Mouse (Mus musculus): ENCODE measurements around the gene Pfpl. TPM values are rescaled to one million over a fixed set of nuclear protein-coding genes. Genes with fewer than 3 reads are reported as not detected.

Pfpl gene
- polyA plus RNA-seq, 1 experiment from 2014 or later: not detected

- H3K4me3 ChIP-seq (replicated peaks): no peak overlapping the region
- H3K9me3 ChIP-seq (replicated peaks): no peaks in the 10 kb centered on the region
- no peaks in the 10 kb centered on the region for H3K27me3 ChIP-seq (replicated peaks)
- no peak for ATAC-seq (ENCODE audit: low FRiP score)
- WGBS: 74% methylated on average over 5 of the region's 5 CpGs
- H3K4me2 ChIP-seq: no peak overlapping the region
- no peaks in the 10 kb centered on the region for H3K4me1 ChIP-seq
- H3K9ac ChIP-seq (replicated peaks): no peak overlapping the region
- no peak overlapping the region for H3K27ac ChIP-seq (replicated peaks)
- no peaks in the 10 kb centered on the region for H3K36me3 ChIP-seq
Observed at GRCm38 (mm10) chr19:12440103-12440725, 12.5 kb downstream of the Pfpl start.

GRCm38 (mm10) chr19:12442560-12442959 is 14.9 kb downstream of the Pfpl start:
- no peak overlapping the region for H3K27ac ChIP-seq (replicated peaks)
- WGBS: 88% methylated on average over 4 of the region's 4 CpGs
- ATAC-seq (ENCODE audit: low FRiP score): no peak
- H3K27me3 ChIP-seq (replicated peaks): no peaks in the 10 kb centered on the region
- H3K36me3 ChIP-seq: no peaks in the 10 kb centered on the region
- no peaks in the 10 kb centered on the region for H3K9me3 ChIP-seq (replicated peaks)
- no peak overlapping the region for H3K9ac ChIP-seq (replicated peaks)
- H3K4me3 ChIP-seq (replicated peaks): no peak overlapping the region
- H3K4me2 ChIP-seq: no peak overlapping the region
- H3K4me1 ChIP-seq: no peaks in the 10 kb centered on the region

GRCm38 (mm10) chr19:12445014-12445413 is 17.3 kb downstream of the Pfpl start:
- no peak overlapping the region for H3K9ac ChIP-seq (replicated peaks)
- H3K36me3 ChIP-seq: no peaks in the 10 kb centered on the region
- 86% methylated on average over 3 of the region's 3 CpGs for WGBS
- H3K27ac ChIP-seq (replicated peaks): no peak overlapping the region
- no peaks in the 10 kb centered on the region for H3K9me3 ChIP-seq (replicated peaks)
- H3K4me2 ChIP-seq: no peak overlapping the region
- H3K4me1 ChIP-seq: no peaks in the 10 kb centered on the region
- no peak overlapping the region for H3K4me3 ChIP-seq (replicated peaks)
- ATAC-seq (ENCODE audit: low FRiP score): no peak
- no peaks in the 10 kb centered on the region for H3K27me3 ChIP-seq (replicated peaks)

- Histone ChIP-seq H3K27me3 (replicated peaks) (no peaks in the 10 kb centered on the region), H3K9ac (replicated peaks) (no peak overlapping the region), H3K36me3 (no peaks in the 10 kb centered on the region), H3K27ac (replicated peaks) (no peak overlapping the region), H3K4me3 (replicated peaks) (no peak overlapping the region), H3K9me3 (replicated peaks) (no peaks in the 10 kb centered on the region), H3K4me1 (no peaks in the 10 kb centered on the region), H3K4me2 (no peak overlapping the region)
- ATAC-seq (ENCODE audit: low FRiP score): no peak
- WGBS: 78% methylated on average over 12 of the region's 12 CpGs
Observed at GRCm38 (mm10) chr19:12457401-12458066, 29.8 kb downstream of the Pfpl start.

GRCm38 (mm10) chr19:12459516-12459915 is 31.8 kb downstream of the Pfpl start:
- WGBS: 89% methylated on average over 4 of the region's 4 CpGs
- Histone ChIP-seq H3K4me3 (replicated peaks) (no peak overlapping the region), H3K4me2 (no peak overlapping the region), H3K27ac (replicated peaks) (no peak overlapping the region), H3K4me1 (no peaks in the 10 kb centered on the region), H3K27me3 (replicated peaks) (no peaks in the 10 kb centered on the region), H3K9me3 (replicated peaks) (no peaks in the 10 kb centered on the region), H3K36me3 (no peaks in the 10 kb centered on the region), H3K9ac (replicated peaks) (no peak overlapping the region)
- ATAC-seq (ENCODE audit: low FRiP score): no peak

GRCm38 (mm10) chr19:12460282-12461249 is 32.9 kb downstream of the Pfpl start, which contains the start of gene Mpeg1:
Gene Mpeg1 (plus strand): TSS chr19:12460779.
- Histone ChIP-seq H3K27me3 (replicated peaks) (no peaks in the 10 kb centered on the region), H3K4me3 (replicated peaks) (no peak within 1 kb of the TSS), H3K27ac (replicated peaks) (no peak within 1 kb of the TSS), H3K4me1 (no peaks in the 10 kb centered on the region), H3K9me3 (replicated peaks) (no peaks in the 10 kb centered on the region), H3K9ac (replicated peaks) (no peak within 1 kb of the TSS), H3K36me3 (no peaks in the 10 kb centered on the region), H3K4me2 (no peak within 1 kb of the TSS)
- WGBS: 83% methylated on average over 11 of the region's 11 CpGs
- ATAC-seq (ENCODE audit: low FRiP score): no peak

- no peak for ATAC-seq (ENCODE audit: low FRiP score)
- 87% methylated on average over 7 of the region's 7 CpGs for WGBS
- H3K36me3 ChIP-seq: peaks cover 11% of the 10 kb centered on the region
- no peaks in the 10 kb centered on the region; the same call in 1 of the 2 replicates for H3K4me1 ChIP-seq
- no peaks in the 10 kb centered on the region for H3K27me3 ChIP-seq (replicated peaks)
- H3K4me3 ChIP-seq (replicated peaks): no peak overlapping the region
- H3K4me2 ChIP-seq: no peak overlapping the region
- H3K9ac ChIP-seq (replicated peaks): no peak overlapping the region
- no peak overlapping the region for H3K27ac ChIP-seq (replicated peaks)
- no peaks in the 10 kb centered on the region for H3K9me3 ChIP-seq (replicated peaks)
Observed at GRCm38 (mm10) chr19:12462851-12463721, 35.4 kb downstream of the Pfpl start.

GRCm38 (mm10) chr19:12463722-12464035 is 36.0 kb downstream of the Pfpl start:
- Histone ChIP-seq H3K27ac (replicated peaks) (no peak overlapping the region), H3K4me3 (replicated peaks) (no peak overlapping the region), H3K9ac (replicated peaks) (no peak overlapping the region), H3K4me1 (no peaks in the 10 kb centered on the region; the same call in 1 of the 2 replicates), H3K4me2 (no peak overlapping the region), H3K9me3 (replicated peaks) (no peaks in the 10 kb centered on the region), H3K36me3 (peaks cover 17% of the 10 kb centered on the region), H3K27me3 (replicated peaks) (no peaks in the 10 kb centered on the region)
- WGBS: 70% methylated on average over 1 of the region's 1 CpGs
- no peak for ATAC-seq (ENCODE audit: low FRiP score)

- Histone ChIP-seq H3K27me3 (replicated peaks) (no peaks in the 10 kb centered on the region), H3K27ac (replicated peaks) (no peak overlapping the region), H3K36me3 (peaks cover 22% of the 10 kb centered on the region), H3K9ac (replicated peaks) (0 out of 2 replicates have a peak overlapping the region, but pooled peaks have one; percentile 10), H3K4me2 (no peak overlapping the region), H3K4me1 (no peaks in the 10 kb centered on the region; the same call in 1 of the 2 replicates), H3K4me3 (replicated peaks) (no peak overlapping the region), H3K9me3 (replicated peaks) (no peaks in the 10 kb centered on the region)
- ATAC-seq (ENCODE audit: low FRiP score): no peak
- 84% methylated on average over 5 of the region's 5 CpGs for WGBS
Observed at GRCm38 (mm10) chr19:12464127-12464526, 36.4 kb downstream of the Pfpl start.

GRCm38 (mm10) chr19:12464674-12465073 is 37.0 kb downstream of the Pfpl start:
- no peak for ATAC-seq (ENCODE audit: low FRiP score)
- Histone ChIP-seq H3K4me1 (no peaks in the 10 kb centered on the region; the same call in 1 of the 2 replicates), H3K4me2 (no peak overlapping the region), H3K36me3 (peaks cover 27% of the 10 kb centered on the region), H3K9me3 (replicated peaks) (no peaks in the 10 kb centered on the region), H3K27me3 (replicated peaks) (no peaks in the 10 kb centered on the region), H3K4me3 (replicated peaks) (no peak overlapping the region), H3K27ac (replicated peaks) (no peak overlapping the region; the same call in 1 of the 2 replicates), H3K9ac (replicated peaks) (no peak overlapping the region)
- WGBS: 83% methylated on average over 4 of the region's 4 CpGs

Data from neural tube, embryonic 15.5 days (tissue).